Mouse (Mus musculus): Measurements from ENCODE around the gene Slc6a17.

Gene Slc6a17

GRCm38 (mm10) chr3:107517631-107518108 lies at the start of gene Slc6a17:
Gene Slc6a17, minus strand, starts transcription at chr3:107518018.
- in situ Hi-C loops (cut with MseI, MboI) = no loop called here

GRCm38 (mm10) chr3:107565331-107565730 lies 47.5 kb upstream of the Slc6a17 start:
- in situ Hi-C loops (cut with MseI, MboI) = no loop called here

GRCm38 (mm10) chr3:107563880-107564279 lies 46.1 kb upstream of the Slc6a17 start:
- in situ Hi-C loops (cut with MseI, MboI) = no loop called here

- in situ Hi-C loops (cut with MseI, MboI) = no loop called here
These were observed 44.8 kb upstream of the Slc6a17 start for GRCm38 (mm10) chr3:107562591-107562990.

DNA sequence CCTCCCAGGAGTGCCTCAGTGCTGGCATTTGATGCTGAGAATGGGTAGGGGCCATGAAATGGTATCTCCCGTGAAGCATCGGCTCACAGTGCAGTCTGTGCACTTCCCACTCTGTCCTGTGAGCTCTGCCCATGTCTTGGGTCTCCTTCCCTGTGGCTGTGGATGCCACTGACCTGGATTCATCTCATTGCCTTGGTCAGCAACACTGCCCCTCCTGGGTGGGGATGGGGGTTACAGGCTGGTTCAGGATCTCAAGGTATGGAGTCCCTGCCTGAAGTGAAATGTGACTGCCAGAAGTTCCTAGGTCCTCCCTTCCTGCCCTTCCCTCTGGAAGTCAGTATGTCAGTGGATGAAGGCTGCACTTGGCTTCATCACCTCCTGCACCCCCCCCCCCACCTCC lies 44.3 kb upstream of the Slc6a17 start:
- in situ Hi-C loops (cut with MseI, MboI) = no loop called here

GRCm38 (mm10) chr3:107559183-107559582 lies 41.4 kb upstream of the Slc6a17 start:
- in situ Hi-C loops (cut with MseI, MboI) = no loop called here

- in situ Hi-C loops (cut with MseI, MboI) = no loop called here
These were observed 40.9 kb upstream of the Slc6a17 start for GRCm38 (mm10) chr3:107558740-107559139.

DNA sequence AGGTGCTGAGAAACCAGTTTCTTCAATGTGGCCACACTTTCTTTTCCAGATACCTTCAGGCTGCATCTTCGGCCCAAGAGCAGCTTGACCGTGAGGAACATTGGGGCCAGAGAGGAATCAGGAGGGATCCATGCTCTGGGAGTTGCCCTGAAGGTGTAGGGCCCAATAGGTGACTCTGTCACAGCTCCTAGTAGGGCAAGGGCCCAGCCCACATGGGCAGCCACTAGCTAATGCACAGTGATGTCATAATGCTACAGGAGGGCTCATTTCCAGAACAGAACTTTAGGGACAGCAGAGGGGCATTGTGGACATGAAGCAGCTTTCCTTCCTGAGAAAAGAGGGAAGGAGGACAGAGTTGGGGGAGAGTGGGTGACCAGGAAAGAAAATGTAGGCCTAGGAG lies 37.0 kb upstream of the Slc6a17 start, which contains the start of gene Ubl4b:
Gene Ubl4b, minus strand, starts transcription at position 232 of the 400 bp plus-strand sequence.
- in situ Hi-C loops (cut with MseI, MboI) = no loop called here

- in situ Hi-C loops (cut with MseI, MboI) = no loop called here
These were observed 32.7 kb upstream of the Slc6a17 start for GRCm38 (mm10) chr3:107550409-107551049.

- in situ Hi-C loops (cut with MseI, MboI) = no loop called here
These were observed 29.1 kb upstream of the Slc6a17 start for GRCm38 (mm10) chr3:107546956-107547355.

GRCm38 (mm10) chr3:107545716-107546412 lies 28.0 kb upstream of the Slc6a17 start:
- in situ Hi-C loops (cut with MseI, MboI) = no loop called here

DNA sequence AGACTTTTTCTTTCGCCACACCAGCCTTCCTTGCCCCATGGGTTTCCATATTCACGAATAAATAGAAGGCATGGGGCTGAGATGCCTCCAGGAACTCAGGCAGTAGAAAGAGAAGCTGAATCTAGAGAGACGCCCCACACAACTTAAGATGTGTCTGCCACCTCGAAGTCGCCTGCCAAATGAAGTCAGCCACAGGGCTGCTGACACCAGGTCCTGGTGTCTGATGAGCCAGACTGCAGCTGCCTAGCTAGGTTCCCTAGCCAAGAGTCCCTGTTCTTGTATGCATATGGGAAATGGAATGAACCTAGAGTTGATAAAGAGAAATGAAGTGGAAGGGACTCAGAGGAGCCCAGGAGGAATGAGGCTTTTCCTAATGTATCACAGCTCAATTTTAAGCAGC lies 27.5 kb upstream of the Slc6a17 start:
- in situ Hi-C loops (cut with MseI, MboI) = no loop called here

GRCm38 (mm10) chr3:107543158-107544080 lies 25.6 kb upstream of the Slc6a17 start:
- in situ Hi-C loops (cut with MseI, MboI) = no loop called here

GRCm38 (mm10) chr3:107542584-107542983 lies 24.8 kb upstream of the Slc6a17 start:
- in situ Hi-C loops (cut with MseI, MboI) = no loop called here

DNA sequence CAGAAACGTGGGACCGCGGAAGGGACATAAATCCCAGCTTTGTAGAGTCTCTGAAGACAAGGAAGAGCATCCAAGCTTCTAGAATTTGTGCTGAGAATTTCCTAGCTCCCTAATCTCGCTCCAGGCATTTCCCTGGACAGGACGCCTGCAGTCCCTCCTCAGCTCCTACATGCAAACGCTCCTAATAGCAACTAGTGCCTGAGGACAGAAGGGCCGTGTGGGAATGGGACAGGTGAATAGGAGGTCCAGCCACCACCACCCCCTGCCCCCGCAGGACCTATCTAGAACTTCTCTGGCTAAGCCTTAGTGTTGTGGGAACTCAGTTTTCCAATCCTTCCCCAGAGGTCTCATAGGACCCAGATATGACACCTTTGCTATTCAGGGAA lies 19.7 kb upstream of the Slc6a17 start:
- in situ Hi-C loops (cut with MseI, MboI) = no loop called here

DNA sequence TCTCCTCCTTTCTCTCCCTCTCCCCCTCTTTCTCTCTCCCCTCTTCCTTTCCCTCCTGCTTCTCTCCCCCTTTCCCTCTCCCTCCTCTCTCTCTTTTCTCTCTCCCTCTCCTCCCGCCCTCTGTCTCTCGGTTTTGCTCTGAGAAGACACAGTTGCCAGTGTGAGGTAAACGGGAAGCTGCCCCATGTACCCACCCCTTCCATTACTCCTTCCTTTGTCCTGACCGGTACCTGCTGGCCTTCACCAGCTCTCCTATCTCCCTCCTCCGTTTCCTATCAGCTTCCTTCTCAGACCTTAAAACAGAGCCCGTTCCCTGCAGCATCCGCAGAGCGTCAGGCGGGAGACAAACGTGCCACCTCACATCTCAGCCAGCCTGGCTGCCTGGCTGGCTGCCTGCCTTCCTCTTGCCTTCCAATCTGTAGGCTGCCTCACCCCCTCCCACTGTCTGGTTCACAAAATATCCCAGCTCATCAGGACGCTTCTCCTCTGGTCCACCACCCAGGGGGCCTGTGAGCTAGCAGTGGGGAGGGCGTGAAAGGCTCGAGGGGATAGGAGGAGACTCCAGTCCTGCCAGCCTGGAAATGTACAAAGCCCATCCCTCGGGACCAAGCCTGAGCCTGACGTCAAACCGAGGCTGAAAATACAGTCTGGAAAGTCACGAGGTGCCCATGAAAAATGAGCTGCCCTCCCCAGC lies 19.1 kb upstream of the Slc6a17 start:
- in situ Hi-C loops (cut with MseI, MboI) = no loop called here

DNA sequence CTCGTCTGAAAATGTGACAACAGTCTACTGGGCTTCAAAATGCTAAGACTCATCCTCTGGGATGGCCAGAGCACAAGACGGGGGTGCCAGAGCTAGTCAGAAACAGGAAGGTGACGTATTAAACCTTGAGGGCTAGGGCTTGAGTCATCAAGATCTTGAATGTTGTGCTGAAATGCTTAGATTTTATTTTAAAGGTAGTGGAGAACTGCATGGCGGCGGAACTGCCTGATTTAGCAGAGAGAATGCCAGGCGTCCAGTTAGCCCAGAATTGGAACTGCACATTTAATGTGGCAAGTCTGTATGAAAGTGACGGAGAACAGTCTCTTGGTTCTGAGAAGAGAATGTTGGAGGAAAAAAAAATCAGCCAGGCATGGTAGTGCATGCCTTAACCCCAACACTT lies 17.1 kb upstream of the Slc6a17 start:
- in situ Hi-C loops (cut with MseI, MboI) = no loop called here

DNA sequence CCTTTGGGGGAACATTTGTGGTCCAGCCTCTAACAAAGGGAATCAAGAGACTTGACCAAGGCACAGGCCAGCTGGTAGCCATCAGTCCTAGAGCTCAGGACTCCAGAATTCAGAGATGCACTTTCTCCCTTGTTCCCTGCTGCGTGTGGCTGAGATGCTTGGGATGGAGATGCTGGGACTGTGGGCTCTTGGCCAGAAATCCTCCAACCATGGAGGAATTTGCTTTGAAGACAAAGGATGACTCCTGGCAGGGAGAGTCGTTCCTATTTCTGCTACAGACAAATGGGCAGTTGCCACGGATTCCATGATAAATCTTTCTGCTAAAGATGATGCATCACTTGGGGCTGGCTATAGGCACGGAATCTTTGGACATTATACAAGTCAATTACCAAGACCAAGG lies 15.7 kb upstream of the Slc6a17 start:
- in situ Hi-C loops (cut with MseI, MboI) = no loop called here

DNA sequence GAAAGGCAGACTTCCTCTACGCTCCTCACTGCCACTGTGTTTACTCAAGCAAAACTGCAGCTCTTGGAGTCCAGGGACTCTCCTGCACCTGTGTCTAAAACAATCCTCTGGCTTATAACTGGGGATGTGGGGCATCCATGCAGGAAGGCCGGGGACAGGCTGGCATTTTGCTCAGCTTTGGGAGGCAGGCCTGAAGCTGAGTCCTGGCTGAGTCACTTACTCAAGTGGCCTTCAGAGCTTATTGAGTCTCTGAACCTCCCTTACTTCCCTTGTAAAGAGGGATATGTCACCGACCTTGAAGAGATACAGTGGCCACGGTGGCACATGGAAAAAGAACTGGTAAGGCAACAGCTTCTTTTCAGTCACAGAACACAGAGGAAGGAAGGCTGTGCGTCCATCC lies 12.8 kb upstream of the Slc6a17 start:
- in situ Hi-C loops (cut with MseI, MboI) = no loop called here

GRCm38 (mm10) chr3:107529182-107529581 lies 11.4 kb upstream of the Slc6a17 start:
- in situ Hi-C loops (cut with MseI, MboI) = no loop called here

GRCm38 (mm10) chr3:107528401-107529118 lies 10.7 kb upstream of the Slc6a17 start:
- in situ Hi-C loops (cut with MseI, MboI) = no loop called here

Data from mouse trophoblast stem cell (cell line).